Mouse (Mus musculus): ENCODE measurements around the gene Ddx5.

- no peak for TF ChIP-seq MAX (IDR thresholded peaks at IDR 0.05; ENCODE audit: low read length)
- no peak for TF ChIP-seq MXI1 (IDR thresholded peaks at IDR 0.05; ENCODE audit: low read depth, low read length)
- no peak for TF ChIP-seq CTCF (conservative IDR thresholded peaks at IDR 0.05 in 1 of 2, IDR thresholded peaks at IDR 0.05 in 1 of 2; ENCODE audit: low read depth in 2 of 2, low read length in 2 of 2)
- TF ChIP-seq HCFC1 (IDR thresholded peaks at IDR 0.05; ENCODE audit: low read depth, low read length): no peak
- no peak for TF ChIP-seq ZNF384 (IDR thresholded peaks at IDR 0.05; ENCODE audit: low read depth, low read length)
- no peak for TF ChIP-seq EP300 (IDR thresholded peaks at IDR 0.05; ENCODE audit: low read length)
- no peak for TF ChIP-seq JUN (IDR thresholded peaks at IDR 0.05; ENCODE audit: insufficient read depth, low read depth, low read length)
Observed at GRCm38 (mm10) chr11:106753314-106753713, 35.7 kb downstream of the Ddx5 start.
